Mouse (Mus musculus) MEL (cell line): Measurements from ENCODE around the gene Gfpt2.
A peak's percentile ranks its signal among the peaks of the same experiment; 100 is the strongest.

ENCODE experiments used
- CHD2 ChIP-seq: IDR thresholded peaks from 2 replicates; pipeline ENCODE4 v1.6.1; 2011; ENCODE audit warnings: low read length, improper control_type of control experiment
- CTCF ChIP-seq, 3 experiments: IDR thresholded peaks in 2 of 3; conservative IDR thresholded peaks in 1 of 3; 2 replicates each; pipeline ENCODE4 v1.5.1; 2011 to 2012; ENCODE audit warnings: low read length in 3 of 3, low read depth in 2 of 3, mild to moderate bottlenecking in 2 of 3, improper control_type of control experiment in 1 of 3, inconsistent platforms in 1 of 3, mixed read lengths in 1 of 3, moderate library complexity in 1 of 3; ENCODE audit not compliant: control insufficient read depth in 1 of 3, insufficient read depth in 1 of 3, poor library complexity in 1 of 3, severe bottlenecking in 1 of 3
- E2F4 ChIP-seq: IDR thresholded peaks from 2 replicates; pipeline ENCODE4 v1.6.1; 2011; ENCODE audit warnings: low read depth, low read length, improper control_type of control experiment, borderline replicate concordance
- MAFK ChIP-seq: IDR thresholded peaks from 2 replicates; pipeline ENCODE4 v1.6.1; 2011; ENCODE audit warnings: low read depth, mild to moderate bottlenecking, low read length, improper control_type of control experiment, borderline replicate concordance
- POLR2AphosphoS5 ChIP-seq: IDR thresholded peaks from 2 replicates; pipeline ENCODE4 v1.6.1; 2012; ENCODE audit warnings: low read depth, borderline replicate concordance, mild to moderate bottlenecking, inconsistent platforms, low read length, moderate library complexity, mixed read lengths
- SIN3A ChIP-seq: IDR thresholded peaks from 2 replicates; pipeline ENCODE4 v1.6.1; 2012; ENCODE audit warnings: low read length, improper control_type of control experiment, inconsistent platforms

GRCm38 (mm10) chr11:49811879-49812278 lies 17.9 kb downstream of the Gfpt2 start:
- TF ChIP-seq MAFK (peak; percentile 88), E2F4 (no peak), CTCF (IDR thresholded peaks at IDR 0.05 in 2 of 3, conservative IDR thresholded peaks at IDR 0.05 in 1 of 3; ENCODE audit: control insufficient read depth in 1 of 3, insufficient read depth in 1 of 3, low read depth in 2 of 3, low read length in 3 of 3, poor library complexity in 1 of 3, severe bottlenecking in 1 of 3) (no peak), POLR2AphosphoS5 (no peak), CHD2 (no peak; the same call in 1 of the 2 replicates), SIN3A (peak; percentile 96)
